Mouse (Mus musculus) ovary, postnatal 10 days (tissue): ENCODE results near the gene BC028528.
"Not testable (repeated sequence)": the region's sequence is repeated elsewhere in the genome, so short reads cannot be mapped to it uniquely, and the experiment has no call there.

ENCODE experiments used
- DNase-seq: peaks from one replicate; pipeline ENCODE4 v3.0.0; 2022; ENCODE audit warnings: low spot score

Gene BC028528

DNA sequence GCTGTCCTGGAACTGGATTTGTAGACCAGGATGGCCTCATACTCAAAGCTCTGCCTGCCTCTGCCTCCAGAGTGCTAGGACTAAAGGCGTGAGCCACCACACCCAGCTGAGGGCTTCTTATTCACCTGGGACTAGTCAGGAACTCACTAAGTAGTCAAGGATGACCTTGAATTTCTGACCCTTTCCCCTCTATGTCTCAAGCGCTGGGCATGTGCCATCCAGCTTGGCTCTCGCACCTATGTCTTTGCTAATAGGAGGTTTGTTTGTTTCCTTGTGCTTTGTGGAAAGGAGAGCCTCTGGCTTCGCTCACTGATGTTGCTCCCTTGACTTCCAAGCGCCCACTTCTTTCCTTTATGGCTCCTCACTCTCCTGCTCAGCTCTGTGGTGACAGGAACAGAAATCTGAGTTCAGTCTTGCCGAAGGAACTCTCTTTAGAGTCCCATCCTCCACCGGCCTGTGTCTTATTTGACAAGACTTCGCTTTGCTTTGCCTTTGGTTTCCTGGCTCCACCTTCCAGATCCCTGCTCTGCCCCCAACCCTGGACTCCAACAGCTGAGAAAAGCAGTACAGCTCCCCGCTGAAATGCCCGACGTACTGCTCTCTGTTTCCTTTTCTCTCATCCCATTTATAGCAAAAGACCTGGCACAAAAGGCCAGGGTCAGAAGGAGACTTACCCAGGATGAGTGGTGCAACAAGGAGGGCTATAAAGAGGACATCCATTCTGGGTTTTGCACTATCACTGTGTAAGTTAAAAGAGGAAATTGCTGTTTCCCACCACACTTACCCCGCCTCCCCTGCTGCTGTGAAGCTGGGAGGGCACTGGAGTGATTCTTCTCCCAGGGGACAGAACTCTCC lies at the start of gene BC028528:
BC028528 (minus strand) TSS at position 795 of the 855 bp plus-strand sequence.
- DNase-seq = no peak

DNA sequence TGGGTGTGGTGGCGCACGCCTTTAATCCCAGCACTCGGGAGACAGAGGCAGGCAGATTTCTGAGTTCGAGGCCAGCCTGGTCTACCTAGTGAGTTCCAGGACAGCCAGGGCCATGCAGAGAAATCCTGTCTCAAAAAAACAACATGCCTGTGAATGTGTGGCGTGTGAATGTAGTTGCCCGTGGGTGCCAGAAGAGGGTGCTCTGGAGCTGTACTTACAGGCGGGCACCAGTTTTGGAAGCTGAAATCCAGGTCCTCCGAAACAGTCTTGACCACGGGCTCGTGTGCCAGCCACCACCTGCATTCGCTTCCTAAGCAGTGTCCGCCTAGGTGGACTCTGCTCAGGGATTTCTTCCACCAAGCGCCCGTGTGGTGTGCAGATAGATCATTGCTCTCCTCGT lies 47.0 kb upstream of the BC028528 start:
- DNase-seq = no peak

DNA sequence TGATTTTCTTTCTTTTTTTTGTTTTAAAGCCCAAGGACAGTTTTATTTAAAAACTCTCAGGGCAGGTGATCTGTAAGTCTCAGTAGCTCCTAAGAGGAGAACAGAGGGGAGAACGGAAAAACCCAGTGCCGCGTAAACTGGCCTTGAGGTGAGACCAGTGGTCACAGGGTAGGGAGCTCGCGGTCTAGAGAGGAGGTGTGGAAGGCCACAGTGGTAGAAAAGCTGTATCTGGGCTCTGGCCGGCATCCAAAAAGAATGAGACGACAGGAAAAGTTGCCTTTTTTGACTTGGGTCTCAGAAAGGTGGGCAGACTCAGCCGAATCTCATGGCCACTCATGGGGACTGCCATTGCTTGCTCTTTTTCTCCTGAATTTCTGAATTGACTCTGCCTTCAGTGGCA lies 46.4 kb upstream of the BC028528 start:
- no peak for DNase-seq

DNA sequence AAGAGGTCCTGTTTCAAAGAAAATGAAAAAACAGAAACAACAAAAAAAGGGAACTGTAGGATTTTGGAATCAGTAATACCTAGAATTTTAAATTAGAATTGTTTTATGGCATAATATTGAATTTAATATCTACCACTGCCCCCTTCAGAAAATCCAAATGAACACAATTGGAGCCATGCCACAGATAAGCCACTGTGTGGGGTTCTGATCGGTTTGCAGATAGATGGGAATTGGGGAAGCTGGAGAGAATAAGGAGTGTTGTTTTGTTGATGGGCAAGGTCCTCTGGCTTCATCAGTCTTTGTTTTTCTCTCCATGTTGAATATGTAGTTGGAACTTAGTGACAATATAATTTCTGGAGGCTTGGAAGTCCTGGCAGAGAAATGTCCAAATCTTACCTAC lies 42.6 kb upstream of the BC028528 start:
- no peak for DNase-seq

DNA sequence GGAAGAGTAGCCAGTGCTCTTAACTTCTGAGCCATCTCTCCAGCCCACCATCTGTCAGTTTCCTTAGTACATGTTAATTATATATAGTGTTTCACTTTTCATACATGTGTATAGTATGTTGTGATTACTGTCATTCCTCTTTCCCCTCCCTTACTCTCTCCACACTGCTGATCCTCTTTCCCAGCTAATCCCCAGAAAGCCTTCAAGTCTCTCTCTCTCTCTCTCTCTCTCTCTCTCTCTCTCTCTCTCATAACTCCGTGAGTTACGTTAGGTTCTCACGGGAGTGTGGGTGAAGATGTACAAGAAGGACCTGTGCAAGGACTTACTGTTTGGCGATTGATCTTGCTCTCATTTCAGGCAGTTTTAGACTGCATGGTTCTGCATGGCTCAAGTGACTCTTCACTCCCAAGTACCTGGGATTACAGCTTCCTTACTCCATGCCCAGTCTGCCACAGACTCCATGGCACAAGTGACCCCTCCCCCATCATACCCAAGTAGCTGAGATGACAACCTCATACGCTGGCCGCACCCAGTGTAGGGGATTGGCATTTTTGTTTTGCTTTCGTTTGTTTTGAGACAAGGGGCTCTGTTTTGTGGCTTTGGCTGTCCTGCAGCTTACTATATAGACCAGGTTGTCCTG lies 41.4 kb upstream of the BC028528 start:
- no peak for DNase-seq

DNA sequence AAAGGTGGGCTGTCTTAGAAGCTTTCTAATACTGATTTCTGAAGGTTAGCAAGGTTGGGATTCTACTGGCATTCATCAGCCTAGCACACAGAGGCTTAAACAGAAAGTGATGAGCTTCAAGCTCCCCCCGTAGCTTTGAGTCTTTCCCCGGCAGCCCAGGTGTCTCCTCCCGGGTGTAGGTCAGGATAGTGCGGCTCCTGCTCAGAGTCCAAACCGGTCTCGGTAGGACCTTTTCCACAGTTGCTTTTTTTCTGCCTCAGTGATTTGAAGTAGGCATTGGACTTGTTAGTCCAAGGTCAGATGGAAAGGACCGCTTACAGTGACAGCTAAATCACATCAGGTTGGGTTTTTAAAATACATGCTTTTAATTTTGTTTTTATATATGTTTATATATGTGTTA lies 40.8 kb upstream of the BC028528 start:
- DNase-seq = no peak

DNA sequence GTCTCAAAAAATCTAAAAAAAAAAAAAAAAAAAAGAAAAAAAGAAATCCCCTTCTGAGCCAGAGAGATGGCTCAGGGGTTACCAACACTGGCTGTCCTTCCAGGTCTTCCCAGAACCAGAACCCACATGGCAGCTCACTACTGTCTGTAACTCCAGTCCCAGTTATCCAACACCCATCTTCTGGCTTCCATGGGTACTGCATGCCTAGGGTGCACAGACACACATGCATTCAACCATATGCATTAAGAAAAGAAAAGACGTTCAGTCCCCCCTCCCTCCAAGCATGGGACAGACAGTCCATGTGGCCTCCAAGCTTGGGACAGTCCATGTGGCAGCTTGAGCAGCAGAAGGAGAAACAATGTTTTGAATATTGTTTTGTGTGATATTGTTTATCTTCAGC lies 40.4 kb upstream of the BC028528 start:
- DNase-seq = no peak

DNA sequence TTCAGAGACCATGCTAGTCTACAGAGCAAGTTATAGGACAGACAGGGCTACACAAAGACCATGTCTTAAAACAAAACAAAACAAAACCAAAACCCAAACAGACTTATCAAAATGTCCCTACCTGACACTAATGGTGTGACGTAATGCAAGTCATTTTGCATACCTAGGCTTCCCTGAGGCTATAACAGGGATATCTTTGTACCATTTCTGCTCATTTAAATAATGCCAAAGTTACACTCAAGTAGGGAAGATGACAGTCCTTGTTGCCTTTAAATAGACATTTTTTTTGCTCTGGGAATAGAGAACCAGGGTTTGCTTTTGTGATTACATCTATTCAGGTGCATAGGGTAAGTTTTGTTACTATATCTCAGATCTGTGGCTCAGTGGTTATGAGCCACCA lies 39.7 kb upstream of the BC028528 start:
- no peak for DNase-seq

DNA sequence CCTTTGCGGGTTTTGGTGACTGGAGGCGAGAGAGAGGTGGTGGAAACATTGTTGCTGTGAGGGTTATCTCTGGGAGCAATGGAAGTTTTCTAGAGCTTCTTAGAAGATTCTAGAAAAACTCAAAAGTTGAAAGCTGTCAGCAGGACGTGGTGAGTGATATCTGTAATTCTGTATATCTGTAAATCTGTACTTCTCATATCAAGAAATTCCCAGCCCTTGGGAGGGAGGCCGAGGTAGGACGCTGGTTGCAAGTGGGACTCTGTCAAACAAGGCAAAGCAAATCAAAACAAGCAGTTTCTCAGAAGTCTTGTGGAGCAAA lies 38.6 kb upstream of the BC028528 start:
- DNase-seq = no peak

DNA sequence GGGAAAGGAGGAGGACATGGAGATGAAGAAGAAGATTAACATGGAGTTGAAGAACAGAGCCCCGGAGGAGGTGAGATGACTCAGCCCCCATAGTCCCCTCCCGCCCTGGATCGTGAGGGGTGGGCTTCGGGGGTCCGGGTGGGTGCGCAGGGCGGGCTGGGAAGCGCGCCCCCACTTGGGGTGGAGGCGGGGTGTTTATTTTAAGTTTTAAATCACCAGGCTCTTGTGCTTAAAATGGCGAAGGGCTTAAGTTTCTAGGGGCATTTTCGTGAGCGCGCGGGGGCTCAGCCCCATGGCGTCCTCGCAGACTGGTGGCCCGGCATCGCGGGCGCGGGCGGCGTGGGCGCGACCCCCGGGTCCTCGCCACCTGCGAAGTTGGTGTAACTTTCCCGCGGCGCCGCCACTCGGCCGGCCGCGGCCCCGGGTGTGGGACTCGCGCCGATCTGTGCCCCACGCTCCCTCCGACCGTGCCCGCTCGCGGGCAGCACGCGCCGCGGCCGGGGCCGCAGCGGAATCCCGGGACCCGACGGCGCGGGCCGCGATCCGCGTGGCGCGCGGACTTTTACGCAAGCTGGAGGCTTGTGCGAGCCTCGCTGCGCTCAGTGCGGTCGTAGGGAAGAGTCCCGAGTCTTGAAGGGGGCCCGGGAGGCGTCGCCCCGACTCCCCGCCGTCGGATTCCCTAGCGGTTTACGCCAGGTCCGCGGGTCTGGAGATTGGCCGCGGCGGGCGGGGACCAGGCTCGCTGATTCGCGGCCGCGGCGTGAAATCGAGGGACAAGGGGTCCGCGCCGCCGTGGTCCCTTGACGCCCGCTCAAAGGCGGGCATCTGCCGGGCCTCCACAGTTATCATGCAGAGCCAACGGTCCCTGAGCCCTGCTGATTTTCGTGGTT lies 38.0 kb upstream of the BC028528 start:
- peak; percentile 31 for DNase-seq

DNA sequence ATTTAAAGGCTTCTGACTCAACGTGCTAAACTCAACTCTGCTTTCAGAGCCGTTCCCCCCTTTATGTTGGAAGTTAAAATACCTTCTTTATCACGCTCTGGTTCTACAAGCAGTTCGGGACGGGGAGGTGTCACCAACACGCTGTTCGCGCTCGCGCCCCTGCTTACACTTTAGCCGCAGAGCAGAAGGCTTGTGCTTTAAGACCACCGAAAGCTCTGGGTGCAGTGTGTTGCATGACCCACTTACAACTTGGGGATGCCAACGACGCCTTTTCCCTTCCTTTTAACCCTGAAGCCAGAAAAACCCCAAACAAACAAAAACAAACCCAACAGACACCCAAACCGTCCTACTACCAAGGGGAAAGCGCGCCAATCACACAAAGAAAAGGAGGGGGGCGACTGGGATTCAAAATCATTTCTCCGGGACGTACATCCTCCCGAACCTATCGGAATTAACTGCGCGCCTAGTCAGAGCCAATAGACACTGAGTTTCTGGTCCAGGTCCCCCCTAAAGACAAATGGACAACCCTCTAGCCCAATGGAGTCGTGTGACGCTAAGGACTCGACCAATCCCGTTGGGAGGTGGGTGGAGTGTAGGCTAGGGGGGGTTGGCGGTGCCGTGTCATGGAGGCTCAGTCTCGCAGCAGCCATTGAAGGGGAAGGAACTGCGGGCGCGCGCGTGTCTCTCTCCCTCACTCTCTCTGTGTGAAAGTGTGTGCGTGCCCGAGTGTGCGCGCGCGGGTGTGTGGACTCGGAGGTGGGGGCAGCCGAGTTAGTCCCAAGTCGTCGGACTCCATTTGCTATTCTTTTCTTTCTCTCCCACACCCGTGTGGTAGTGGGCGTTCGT lies 37.1 kb upstream of the BC028528 start, which contains the start of gene Anp32e:
Anp32e (plus strand) TSS at position 589 of the 846 bp plus-strand sequence.
- DNase-seq = peak; percentile 94

DNA sequence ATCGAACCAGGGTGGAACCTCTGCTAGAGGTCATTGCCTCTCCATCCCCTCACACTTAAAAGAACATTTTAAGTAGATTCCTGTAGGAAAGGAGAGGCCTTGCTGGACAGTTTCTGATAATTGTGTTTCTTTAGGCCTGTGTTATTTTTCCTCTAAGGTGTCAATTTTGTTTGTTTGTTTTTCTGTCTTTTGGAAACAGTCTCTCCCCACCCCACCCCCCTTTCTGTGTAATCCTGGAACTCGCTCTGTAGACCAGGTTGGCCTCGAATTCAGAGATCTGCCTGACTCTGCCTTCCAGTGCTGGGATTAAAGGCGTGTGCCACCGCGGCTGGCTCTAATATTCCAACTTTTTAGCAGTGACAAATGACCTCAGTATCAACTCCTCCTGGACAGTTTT lies 36.5 kb upstream of the BC028528 start:
- DNase-seq = no peak

DNA sequence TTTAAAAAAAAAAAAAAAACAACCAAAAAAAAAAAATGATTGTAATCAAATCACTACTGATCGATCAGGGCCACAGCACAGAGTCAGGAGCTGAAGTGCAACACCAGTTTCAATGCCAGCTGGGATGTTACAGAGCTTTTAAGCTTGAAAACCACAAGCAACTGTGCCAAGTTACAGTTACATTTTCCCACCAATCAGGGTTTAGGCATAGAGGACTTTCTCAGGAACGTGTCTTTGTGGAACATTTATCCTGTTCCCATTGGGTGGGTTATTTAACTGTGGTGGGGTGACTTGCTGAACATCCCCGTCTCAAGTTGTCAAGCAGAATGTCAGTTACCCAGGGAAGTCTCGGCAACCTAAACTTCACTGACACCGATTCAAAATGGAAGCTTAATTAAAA lies 33.3 kb upstream of the BC028528 start:
- no peak for DNase-seq

DNA sequence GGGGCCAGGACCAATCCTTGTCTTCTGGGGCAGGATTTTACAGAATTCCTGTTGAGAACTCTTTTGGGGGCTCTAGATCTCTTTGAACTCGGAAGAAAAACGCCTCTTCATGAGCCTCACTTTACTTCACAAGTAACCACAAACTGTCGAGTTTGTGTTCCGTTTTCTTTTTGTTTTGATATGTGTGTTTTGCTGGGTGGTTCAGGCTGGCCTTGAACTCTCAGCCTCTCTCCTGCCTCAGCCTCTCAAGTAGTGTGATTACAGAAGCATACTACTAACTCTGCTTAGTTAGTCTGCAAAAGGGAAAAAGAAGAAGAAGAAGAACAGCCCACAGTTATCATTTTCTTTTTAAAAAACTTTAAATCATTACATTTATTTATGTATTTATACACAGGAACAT lies 32.4 kb upstream of the BC028528 start:
- DNase-seq = no peak

DNA sequence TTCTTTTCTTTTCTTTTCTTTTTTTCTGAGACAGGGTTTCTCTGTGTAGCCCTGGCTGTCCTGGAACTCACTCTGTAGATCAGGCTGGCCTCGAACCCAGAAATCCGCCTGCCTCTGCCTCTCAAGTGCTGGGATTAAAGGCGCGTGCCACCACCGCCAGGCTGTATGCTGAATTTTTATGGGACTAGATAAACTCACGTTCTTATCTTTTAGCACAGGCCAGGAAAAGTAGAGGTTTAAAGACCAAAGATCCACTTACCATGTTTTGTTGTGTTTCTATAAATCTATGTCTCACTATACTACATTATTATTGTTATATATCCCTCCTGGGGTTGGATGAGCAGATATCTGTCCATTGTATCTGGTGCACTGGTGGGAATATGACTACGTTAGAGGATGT lies 31.6 kb upstream of the BC028528 start:
- not testable (repeated sequence) for DNase-seq

DNA sequence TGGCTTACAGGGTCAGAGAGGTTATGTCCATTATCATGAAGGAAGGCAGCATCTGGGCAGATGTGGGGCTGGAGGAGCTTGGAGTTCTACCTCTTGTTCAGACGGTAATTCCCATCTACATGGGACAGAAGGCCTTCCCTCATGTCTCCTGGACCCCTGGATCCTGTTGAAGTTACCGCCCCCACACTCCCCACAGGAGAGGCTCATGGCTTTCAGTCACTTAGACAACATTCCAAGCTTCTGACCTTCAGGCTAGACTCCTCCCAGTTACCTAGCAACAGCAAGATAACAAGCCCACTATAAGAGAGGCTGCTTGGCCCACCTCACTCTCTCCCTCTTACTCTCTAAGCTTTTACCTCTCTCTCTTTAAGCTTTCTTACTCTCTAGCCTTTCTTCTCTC lies 28.7 kb upstream of the BC028528 start:
- not testable (repeated sequence) for DNase-seq

DNA sequence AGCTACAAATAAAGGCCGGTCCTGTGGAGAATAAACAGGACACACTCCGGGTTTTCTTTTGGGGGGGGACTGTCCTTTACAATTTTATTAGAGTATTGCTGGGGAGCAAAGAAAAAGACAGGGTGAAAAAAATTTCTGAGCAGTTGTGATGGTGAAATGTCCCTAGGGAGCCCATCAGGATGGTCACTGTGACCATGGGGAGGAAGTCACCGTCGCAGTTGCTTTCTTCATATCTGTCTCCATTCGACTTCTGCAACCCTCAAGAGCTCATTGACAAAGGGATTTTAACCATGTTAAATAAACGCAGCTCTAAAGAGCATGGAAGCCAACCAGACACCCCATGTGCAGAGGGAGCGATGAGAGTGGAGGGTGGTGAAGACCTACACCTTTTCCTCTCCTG lies 25.0 kb upstream of the BC028528 start:
- no peak for DNase-seq

DNA sequence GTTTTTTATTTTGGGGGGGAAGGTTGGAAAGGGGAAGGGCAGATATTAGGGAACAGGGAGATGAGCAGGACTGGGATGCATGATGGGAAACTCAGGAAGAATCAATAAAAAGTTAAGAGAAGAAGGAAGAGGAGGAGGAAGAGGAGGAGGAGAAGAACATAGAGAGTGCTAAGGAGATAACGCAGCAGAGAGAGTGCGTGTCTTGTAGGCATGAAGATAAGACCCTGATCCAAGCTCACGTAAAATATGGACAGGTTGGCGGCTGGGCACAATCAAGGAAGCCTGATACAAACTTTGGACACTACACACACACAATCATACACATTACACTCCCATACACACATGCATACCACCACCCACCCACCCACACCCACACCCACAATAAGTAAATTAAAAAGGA lies 22.9 kb upstream of the BC028528 start:
- DNase-seq = no peak

DNA sequence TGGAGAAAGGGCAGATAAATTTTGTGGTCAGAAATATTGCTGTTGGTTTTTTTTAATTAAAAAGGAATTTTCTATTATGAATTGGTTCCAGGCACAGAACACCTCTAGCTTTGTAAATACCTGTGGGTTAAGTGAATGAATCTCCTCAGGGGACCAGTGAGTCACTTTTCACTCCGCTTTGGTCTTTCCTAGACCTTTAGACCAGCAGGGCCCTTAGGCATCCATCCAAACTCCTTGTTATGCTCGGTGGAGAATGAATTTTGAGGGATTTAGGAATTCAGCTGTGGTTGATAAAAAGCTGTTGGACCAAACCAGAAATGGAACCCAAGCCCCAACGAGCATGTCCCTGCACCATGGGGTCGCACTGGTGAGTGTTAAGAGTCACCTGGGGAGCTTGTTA lies 15.8 kb upstream of the BC028528 start:
- DNase-seq = no peak

DNA sequence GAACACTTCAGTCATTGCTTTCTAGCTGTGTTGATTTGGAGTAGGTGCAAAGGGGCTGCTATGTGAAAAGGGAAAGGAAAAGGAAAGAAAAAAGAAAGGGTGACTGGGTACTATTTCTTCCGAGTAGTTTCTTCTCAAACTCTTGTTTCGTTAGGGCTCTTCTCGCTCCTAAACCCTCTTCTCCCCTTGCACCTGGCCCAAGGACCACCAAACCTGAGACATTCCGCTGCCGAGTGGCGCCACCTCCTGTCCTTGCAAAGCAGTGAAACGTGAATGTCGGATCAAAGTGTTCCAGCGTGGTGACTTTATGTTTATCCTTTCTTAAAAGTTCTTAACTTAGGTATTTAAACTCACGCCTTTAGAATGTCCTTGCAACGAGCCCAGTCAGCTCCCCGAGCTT lies 15.1 kb upstream of the BC028528 start:
- no peak for DNase-seq

DNA sequence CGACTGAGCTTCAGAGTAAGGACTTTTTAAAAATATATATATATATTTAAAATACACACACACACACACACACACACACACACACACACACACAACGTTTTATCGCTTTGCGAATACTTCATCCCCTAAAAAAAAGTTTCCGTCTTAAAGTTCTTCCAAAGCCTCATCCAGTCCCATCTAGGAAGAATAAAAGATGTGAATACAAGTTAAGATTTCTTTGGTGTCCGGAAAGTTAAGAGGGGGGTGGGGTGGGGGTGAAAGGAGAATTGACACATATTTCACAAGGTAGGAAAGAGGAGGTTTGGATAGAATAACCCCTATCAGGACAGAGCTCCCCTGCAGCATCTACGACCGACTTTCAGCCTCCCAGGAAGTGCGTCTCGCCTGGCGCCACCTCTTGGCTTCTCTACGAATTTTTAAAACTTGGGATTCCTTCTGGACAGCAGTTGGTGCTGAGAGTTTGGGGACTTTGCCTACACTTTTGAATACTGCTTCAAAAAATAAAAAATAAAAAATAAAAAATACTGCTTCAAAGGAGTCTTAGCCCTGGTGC lies 14.2 kb upstream of the BC028528 start:
- no peak for DNase-seq
